7 mouse cellular contexts compared by ENCODE assay signal in genomic region chr4:65420511-65420931, GRCm38 (mm10).
DNase-seq lines count a peak whose midpoint lies in the region; ATAC-seq and TF ChIP-seq lines count a peak whose summit lies in the region.

No protein-coding gene starts in this region.

- peak; percentile 33; the same call in 1 of the 2 replicates for TF ChIP-seq EP300 in ES-Bruce4 (IDR thresholded peaks at IDR 0.05; ENCODE audit: insufficient read depth, low read depth, low read length)

- no peak overlapping the region for H3K27ac ChIP-seq in ES-Bruce4 (ENCODE audit: insufficient read depth, low read length)
- H3K27ac ChIP-seq in forebrain, embryonic 14.5 days (ENCODE audit: low read depth, low read length), result no peak overlapping the region

- peaks cover 2% of the 10 kb centered on the region for H3K4me1 ChIP-seq in ES-Bruce4 (ENCODE audit: control insufficient read depth, insufficient read depth, low read length)
- no peaks in the 10 kb centered on the region; the same call in 1 of the 2 replicates for H3K4me1 ChIP-seq in forebrain, embryonic 14.5 days (ENCODE audit: control insufficient read depth, insufficient read depth, low read length)

- no peak overlapping the region for H3K4me3 ChIP-seq in ES-Bruce4 (ENCODE audit: low read depth, low read length)
- H3K4me3 ChIP-seq in forebrain, embryonic 14.5 days (ENCODE audit: low read depth, low read length), result no peak overlapping the region

- no peaks in the 10 kb centered on the region for H3K27me3 ChIP-seq in ES-Bruce4 (ENCODE audit: control insufficient read depth, insufficient read depth, low read length, poor library complexity, severe bottlenecking)
- no peaks in the 10 kb centered on the region for H3K27me3 ChIP-seq in forebrain, embryonic 14.5 days (replicated peaks; ENCODE audit: control insufficient read depth, insufficient read depth, low read length)

- ATAC-seq in forebrain, embryonic 14.5 days, result peak; percentile 80

- peak; percentile 40 for DNase-seq in MN1 (ENCODE audit: low spot score)
- peak; percentile 78 for DNase-seq in forebrain, embryonic 14.5 days (ENCODE audit: low spot score)
- peak; percentile 59 to 79 for DNase-seq in kidney, adult 8-10 months
- peak; percentile 37 for DNase-seq in lung, postnatal 25 days (ENCODE audit: low spot score)
- peak; percentile 63 for DNase-seq in yolk sac, embryonic 10.5 days (ENCODE audit: low spot score)
- DNase-seq in left cerebral cortex, adult 9 months (ENCODE audit: low spot score in 2 of 2), result no peak

- H3K9ac ChIP-seq in ES-Bruce4 (ENCODE audit: low read depth, poor library complexity, severe bottlenecking), result no peak overlapping the region
- no peak overlapping the region for H3K9ac ChIP-seq in forebrain, embryonic 14.5 days (ENCODE audit: low read length)

- no peaks in the 10 kb centered on the region for H3K36me3 ChIP-seq in ES-Bruce4 (ENCODE audit: control insufficient read depth, insufficient read depth, low read length, poor library complexity, severe bottlenecking)
- no peaks in the 10 kb centered on the region for H3K36me3 ChIP-seq in forebrain, embryonic 14.5 days (ENCODE audit: control insufficient read depth, insufficient read depth, low read length)

- 0% methylated on average over 3 of the region's 3 CpGs for WGBS in forebrain, embryonic 14.5 days

- no peaks in the 10 kb centered on the region for H3K9me3 ChIP-seq in ES-Bruce4 (replicated peaks; ENCODE audit: control insufficient read depth, insufficient read depth, low read length, poor library complexity, severe bottlenecking)
- H3K9me3 ChIP-seq in forebrain, embryonic 14.5 days (replicated peaks; ENCODE audit: control insufficient read depth, low read length), result no peaks in the 10 kb centered on the region

- no peak overlapping the region for H3K4me2 ChIP-seq in forebrain, embryonic 14.5 days (ENCODE audit: low read length)

- TF ChIP-seq CTCF in ES-Bruce4 (IDR thresholded peaks at IDR 0.05; ENCODE audit: low read depth, low read length), result no peak

- no peak for TF ChIP-seq POLR2A in ES-Bruce4 (IDR thresholded peaks at IDR 0.05; ENCODE audit: insufficient read depth, low read length)

Comparison
In these comparisons a context has a peak if more than half of its experiments do, and no peak if none do; other contexts are left out.
1. DNase-seq: peak in MN1 (single experiment), forebrain, embryonic 14.5 days (single experiment), kidney, adult 8-10 months (2 of 2), lung, postnatal 25 days (single experiment) and yolk sac, embryonic 10.5 days (single experiment); none in left cerebral cortex, adult 9 months (0 of 2).